Comparison of ENCODE assay signal across 8 mouse cellular contexts in genomic region chr2:158152685-158153309, GRCm38 (mm10). TPM values are rescaled to one million over a fixed set of nuclear protein-coding genes. Genes with fewer than 3 reads are reported as not detected.
A peak's percentile ranks its signal among the peaks of the same experiment; 100 is the strongest.
DNase-seq lines count a peak whose midpoint lies in the region; ATAC-seq and TF ChIP-seq lines count a peak whose summit lies in the region.

No protein-coding gene starts in this region.

- no peak overlapping the region for H3K4me3 ChIP-seq in kidney, embryonic 14.5 days (ENCODE audit: low read length)
- no peak overlapping the region for H3K4me3 ChIP-seq in embryonic facial prominence, embryonic 11.5 days (ENCODE audit: low read depth, low read length)
- no peak overlapping the region for H3K4me3 ChIP-seq in hindbrain, postnatal 0 days (ENCODE audit: low read length)
- H3K4me3 ChIP-seq in neural tube, embryonic 11.5 days (ENCODE audit: low read depth, low read length), result no peak overlapping the region

- H3K4me1 ChIP-seq in kidney, embryonic 14.5 days (ENCODE audit: control insufficient read depth, insufficient read depth, low read length), result peaks cover 13% of the 10 kb centered on the region
- no peaks in the 10 kb centered on the region for H3K4me1 ChIP-seq in embryonic facial prominence, embryonic 11.5 days (ENCODE audit: control insufficient read depth, insufficient read depth, low read length)
- H3K4me1 ChIP-seq in hindbrain, postnatal 0 days (ENCODE audit: insufficient read depth, low read length), result no peaks in the 10 kb centered on the region
- H3K4me1 ChIP-seq in neural tube, embryonic 11.5 days (ENCODE audit: control insufficient read depth, insufficient read depth, low read length), result no peaks in the 10 kb centered on the region; the same call in 1 of the 2 replicates

- 50% methylated on average over 6 of the region's 6 CpGs for WGBS in kidney, embryonic 14.5 days
- 16% methylated on average over 6 of the region's 6 CpGs for WGBS in embryonic facial prominence, embryonic 11.5 days
- WGBS in hindbrain, postnatal 0 days, result 39% methylated on average over 6 of the region's 6 CpGs
- WGBS in neural tube, embryonic 11.5 days, result 38% methylated on average over 6 of the region's 6 CpGs

- no peaks in the 10 kb centered on the region for H3K36me3 ChIP-seq in kidney, embryonic 14.5 days (ENCODE audit: control insufficient read depth, insufficient read depth, low read length)
- no peaks in the 10 kb centered on the region for H3K36me3 ChIP-seq in embryonic facial prominence, embryonic 11.5 days (replicated peaks; ENCODE audit: control insufficient read depth, insufficient read depth, low read depth, low read length)
- H3K36me3 ChIP-seq in hindbrain, postnatal 0 days (ENCODE audit: insufficient read depth, low read length), result no peaks in the 10 kb centered on the region
- no peaks in the 10 kb centered on the region for H3K36me3 ChIP-seq in neural tube, embryonic 11.5 days (ENCODE audit: control insufficient read depth, insufficient read depth, low read length)

- H3K9me3 ChIP-seq in kidney, embryonic 14.5 days (ENCODE audit: control insufficient read depth, low read length), result no peaks in the 10 kb centered on the region
- H3K9me3 ChIP-seq in embryonic facial prominence, embryonic 11.5 days (replicated peaks; ENCODE audit: control insufficient read depth, low read length), result no peaks in the 10 kb centered on the region
- H3K9me3 ChIP-seq in hindbrain, postnatal 0 days (ENCODE audit: low read length), result no peaks in the 10 kb centered on the region
- no peaks in the 10 kb centered on the region for H3K9me3 ChIP-seq in neural tube, embryonic 11.5 days (ENCODE audit: control insufficient read depth, low read length)

- TF ChIP-seq CTCF in hindbrain, postnatal 0 days (IDR thresholded peaks at IDR 0.05; ENCODE audit: low read depth), result no peak

- H3K27ac ChIP-seq in kidney, embryonic 14.5 days (ENCODE audit: low read depth, low read length), result no peak overlapping the region
- H3K27ac ChIP-seq in embryonic facial prominence, embryonic 11.5 days (replicated peaks; ENCODE audit: low read depth, low read length), result peak overlapping the region; percentile 41
- H3K27ac ChIP-seq in hindbrain, postnatal 0 days, result no peak overlapping the region
- peak overlapping the region; percentile 39; the same call in 1 of the 2 replicates for H3K27ac ChIP-seq in neural tube, embryonic 11.5 days (ENCODE audit: low read depth, low read length)

- no peak overlapping the region for H3K9ac ChIP-seq in kidney, embryonic 14.5 days (ENCODE audit: low read depth, low read length)
- H3K9ac ChIP-seq in embryonic facial prominence, embryonic 11.5 days (replicated peaks; ENCODE audit: low read length), result no peak overlapping the region
- no peak overlapping the region for H3K9ac ChIP-seq in hindbrain, postnatal 0 days (replicated peaks; ENCODE audit: low read length)
- H3K9ac ChIP-seq in neural tube, embryonic 11.5 days (ENCODE audit: low read length), result no peak overlapping the region

- ATAC-seq in kidney, embryonic 14.5 days (ENCODE audit: low FRiP score, low TSS enrichment), result peak; percentile 64; the same call in 1 of the 2 replicates
- ATAC-seq in embryonic facial prominence, embryonic 11.5 days (replicated peaks; ENCODE audit: insufficient number of reproducible peaks, low FRiP score, low TSS enrichment, low read depth), result peak; percentile 83
- 0 out of 2 replicates have a peak, but pooled peaks have one; percentile 32 for ATAC-seq in hindbrain, postnatal 0 days
- ATAC-seq in neural tube, embryonic 11.5 days (ENCODE audit: insufficient read depth, low FRiP score, low TSS enrichment), result peak; percentile 83

- no peak for DNase-seq in kidney, postnatal 36 days
- peak; percentile 77 for DNase-seq in embryonic facial prominence, embryonic 11.5 days (ENCODE audit: low spot score)
- no peak for DNase-seq in hindbrain, postnatal 0 days (ENCODE audit: low spot score)
- peak; percentile 54 for DNase-seq in neural tube, embryonic 11.5 days (ENCODE audit: low spot score)
- no peak for DNase-seq in thymus, postnatal 25 days
- DNase-seq in MN1 (ENCODE audit: low spot score), result no peak
- no peak for DNase-seq in frontal cortex, postnatal 36 days (ENCODE audit: low spot score in 2 of 2)

- H3K27me3 ChIP-seq in kidney, embryonic 14.5 days (ENCODE audit: control insufficient read depth, insufficient read depth, low read length), result no peaks in the 10 kb centered on the region
- H3K27me3 ChIP-seq in embryonic facial prominence, embryonic 11.5 days (ENCODE audit: control insufficient read depth, insufficient read depth, low read length), result no peaks in the 10 kb centered on the region
- no peaks in the 10 kb centered on the region for H3K27me3 ChIP-seq in hindbrain, postnatal 0 days (ENCODE audit: insufficient read depth, low read length)
- no peaks in the 10 kb centered on the region for H3K27me3 ChIP-seq in neural tube, embryonic 11.5 days (ENCODE audit: control insufficient read depth, insufficient read depth, low read length)

- no peak overlapping the region for H3K4me2 ChIP-seq in kidney, embryonic 14.5 days (replicated peaks; ENCODE audit: low read depth, low read length)
- H3K4me2 ChIP-seq in embryonic facial prominence, embryonic 11.5 days (ENCODE audit: low read depth, low read length), result no peak overlapping the region
- no peak overlapping the region for H3K4me2 ChIP-seq in hindbrain, postnatal 0 days (ENCODE audit: low read depth, low read length)
- H3K4me2 ChIP-seq in neural tube, embryonic 11.5 days (ENCODE audit: low read depth), result no peak overlapping the region

RNA-seq across cellular contexts. Expression of gene Tgm2, which starts 6.6 kb away (rescaled TPM):
- polyA plus RNA-seq in kidney, embryonic 14.5 days (2014; fragmentation: Nextera tagmentation; extraction: Ambion mirVana), result 15.3 and 17.3 TPM in 2 replicates
- 2.2 and 4.3 TPM in 2 replicates for polyA plus RNA-seq in embryonic facial prominence, embryonic 11.5 days (2014; fragmentation: Nextera tagmentation; extraction: Ambion mirVana)
- 13.6 and 14.4 TPM in 2 replicates for total RNA-seq in hindbrain, postnatal 0 days (2014; rRNA removed)
- 6.5 and 7.1 TPM in 2 replicates for polyA plus RNA-seq in hindbrain, postnatal 0 days (2015; fragmentation: Nextera tagmentation; extraction: Ambion mirVana)
- polyA plus RNA-seq in neural tube, embryonic 11.5 days (2014; fragmentation: Nextera tagmentation; extraction: Ambion mirVana), result 4.5 and 5.3 TPM in 2 replicates

Comparison
In these comparisons a context has a peak if more than half of its experiments do, and no peak if none do; other contexts are left out.
1. ATAC-seq: peak in every context shown above with its lines; median percentile 83 in embryonic facial prominence, embryonic 11.5 days; 83 in neural tube, embryonic 11.5 days; 64 in kidney, embryonic 14.5 days; 32 in hindbrain, postnatal 0 days.
2. H3K27ac ChIP-seq: peak in embryonic facial prominence, embryonic 11.5 days (single experiment) and neural tube, embryonic 11.5 days (single experiment); none in kidney, embryonic 14.5 days (single experiment) and hindbrain, postnatal 0 days (single experiment).
3. DNase-seq: peak in embryonic facial prominence, embryonic 11.5 days (single experiment) and neural tube, embryonic 11.5 days (single experiment); none in kidney, postnatal 36 days (0 of 2), hindbrain, postnatal 0 days (single experiment), thymus, postnatal 25 days (single experiment), MN1 (single experiment) and frontal cortex, postnatal 36 days (0 of 2).